10 mouse cellular contexts compared by ENCODE assay signal in the genomic region with DNA sequence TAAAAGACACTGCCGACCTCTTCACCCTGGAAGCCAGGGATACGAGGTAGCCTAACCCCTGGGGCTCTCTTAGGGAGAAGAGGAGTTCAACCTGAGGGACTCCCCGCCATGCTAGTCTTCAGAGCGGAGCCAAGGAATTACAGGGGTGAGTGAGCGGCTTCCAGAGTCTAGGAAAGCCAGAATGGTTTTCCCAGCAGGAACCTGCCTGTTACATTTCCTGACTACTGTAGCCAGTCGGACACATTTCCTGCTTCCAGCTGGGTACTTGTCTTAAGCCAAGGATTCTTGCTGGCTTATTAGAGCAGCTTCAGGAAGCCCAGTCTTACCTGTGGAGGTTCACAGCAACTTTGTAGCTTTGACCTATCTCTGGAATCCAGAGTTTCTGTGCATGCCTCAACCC. TPM values are rescaled to one million over a fixed set of nuclear protein-coding genes. Genes with fewer than 3 reads are reported as not detected.
A peak's percentile ranks its signal among the peaks of the same experiment; 100 is the strongest.
DNase-seq lines count a peak whose midpoint lies in the region; ATAC-seq lines count a peak whose summit lies in the region.
"Had no signal": no experiment of that assay in that cellular context is flagged by ENCODE, and none has a peak within 500 bp of the region (broad histone marks: within the 10 kb centered on the region; RNA-seq: fewer than 3 reads in every experiment).

No protein-coding gene starts in this region.

- 58% methylated on average over 6 of the region's 6 CpGs for WGBS in heart, embryonic 13.5 days
- 48% methylated on average over 6 of the region's 6 CpGs for WGBS in midbrain, embryonic 10.5 days
- WGBS in midbrain, embryonic 15.5 days: 46% methylated on average over 6 of the region's 6 CpGs
- 45% methylated on average over 6 of the region's 6 CpGs for WGBS in embryonic facial prominence, embryonic 13.5 days

- no peaks in the 10 kb centered on the region for H3K27me3 ChIP-seq in heart, embryonic 13.5 days (replicated peaks)
- H3K27me3 ChIP-seq in midbrain, embryonic 10.5 days (ENCODE audit: low read depth, poor library complexity, severe bottlenecking): no peaks in the 10 kb centered on the region
- H3K27me3 ChIP-seq in midbrain, embryonic 15.5 days (replicated peaks): no peaks in the 10 kb centered on the region
- no peaks in the 10 kb centered on the region for H3K27me3 ChIP-seq in embryonic facial prominence, embryonic 13.5 days

- peaks cover 66% of the 10 kb centered on the region for H3K4me1 ChIP-seq in heart, embryonic 13.5 days
- peaks cover 63% of the 10 kb centered on the region for H3K4me1 ChIP-seq in midbrain, embryonic 10.5 days
- H3K4me1 ChIP-seq in midbrain, embryonic 15.5 days: peaks cover 16% of the 10 kb centered on the region; the same call in 1 of the 2 replicates
- H3K4me1 ChIP-seq in embryonic facial prominence, embryonic 13.5 days: peaks cover 27% of the 10 kb centered on the region

- no peak overlapping the region for H3K4me2 ChIP-seq in heart, embryonic 13.5 days
- H3K4me2 ChIP-seq in midbrain, embryonic 15.5 days: no peak overlapping the region
- no peak overlapping the region for H3K4me2 ChIP-seq in embryonic facial prominence, embryonic 13.5 days

- no peaks in the 10 kb centered on the region for H3K9me3 ChIP-seq in heart, embryonic 13.5 days
- no peaks in the 10 kb centered on the region for H3K9me3 ChIP-seq in midbrain, embryonic 10.5 days (replicated peaks)
- no peaks in the 10 kb centered on the region for H3K9me3 ChIP-seq in midbrain, embryonic 15.5 days
- no peaks in the 10 kb centered on the region for H3K9me3 ChIP-seq in embryonic facial prominence, embryonic 13.5 days

- H3K9ac ChIP-seq in heart, embryonic 13.5 days: peak overlapping the region; percentile 44; the same call in 1 of the 2 replicates
- H3K9ac ChIP-seq in midbrain, embryonic 15.5 days: no peak overlapping the region
- 0 out of 2 replicates have a peak overlapping the region, but pooled peaks have one; percentile 16 for H3K9ac ChIP-seq in embryonic facial prominence, embryonic 13.5 days

- no peak for ATAC-seq in heart, embryonic 13.5 days (ENCODE audit: extremely low read depth, insufficient number of reproducible peaks, low FRiP score, low TSS enrichment)
- no peak for ATAC-seq in midbrain, embryonic 15.5 days (replicated peaks)
- no peak for ATAC-seq in embryonic facial prominence, embryonic 13.5 days (ENCODE audit: insufficient number of reproducible peaks, insufficient read depth, low FRiP score, low TSS enrichment, low read depth)

- H3K27ac ChIP-seq in heart, embryonic 13.5 days (replicated peaks): peak overlapping the region; percentile 54
- peak overlapping the region; percentile 75 for H3K27ac ChIP-seq in midbrain, embryonic 10.5 days (replicated peaks)
- no peak overlapping the region for H3K27ac ChIP-seq in midbrain, embryonic 15.5 days
- H3K27ac ChIP-seq in embryonic facial prominence, embryonic 13.5 days: peak overlapping the region; percentile 58; the same call in 1 of the 2 replicates

- H3K4me3 ChIP-seq in heart, embryonic 13.5 days: no peak overlapping the region
- no peak overlapping the region for H3K4me3 ChIP-seq in midbrain, embryonic 10.5 days
- H3K4me3 ChIP-seq in midbrain, embryonic 15.5 days: no peak overlapping the region
- H3K4me3 ChIP-seq in embryonic facial prominence, embryonic 13.5 days: no peak overlapping the region

- H3K36me3 ChIP-seq in heart, embryonic 13.5 days: peaks cover 9% of the 10 kb centered on the region
- peaks cover 15% of the 10 kb centered on the region for H3K36me3 ChIP-seq in midbrain, embryonic 10.5 days
- no peaks in the 10 kb centered on the region for H3K36me3 ChIP-seq in midbrain, embryonic 15.5 days (replicated peaks)
- H3K36me3 ChIP-seq in embryonic facial prominence, embryonic 13.5 days: no peaks in the 10 kb centered on the region

- no peak for DNase-seq in heart, postnatal 4 days
- no peak for DNase-seq in midbrain, embryonic 10.5 days (ENCODE audit: low spot score)
- peak; percentile 30 for DNase-seq in yolk sac, embryonic 10.5 days (ENCODE audit: low spot score)
- no peak for DNase-seq in thymus, postnatal 14 days
- DNase-seq: adrenal gland, postnatal 25 days; cerebellum, adult 9-10 months; right cerebral cortex, postnatal 25 days had no signal

RNA-seq across cellular contexts. Expression of a gene that starts 34.8 kb away (rescaled TPM):
- polyA plus RNA-seq in heart, embryonic 13.5 days (2015; fragmentation: Nextera tagmentation; extraction: Ambion mirVana): 143 and 155 TPM in 2 replicates
- 10 to 100 TPM; 70.4 to 74.9 TPM for total RNA-seq in heart, postnatal 4 days (2021)
- 146 and 155 TPM in 2 replicates for polyA plus RNA-seq in midbrain, embryonic 10.5 days (2016; fragmentation: Nextera tagmentation; extraction: Ambion mirVana)
- polyA plus RNA-seq in midbrain, embryonic 15.5 days (2015; fragmentation: Nextera tagmentation; extraction: Ambion mirVana): 33.6 and 35.8 TPM in 2 replicates
- 83.9 and 86.3 TPM in 2 replicates for polyA plus RNA-seq in embryonic facial prominence, embryonic 13.5 days (2015; fragmentation: Nextera tagmentation; extraction: Ambion mirVana)
